Mouse (Mus musculus) megakaryocyte, embryonic 14.5 days (primary cell): ENCODE results near the gene Lgals9.

Source experiments
- FLI1 ChIP-seq: IDR thresholded peaks from 2 replicates; pipeline ENCODE4 v1.6.1; 2012; ENCODE audit warnings: low read length, inconsistent platforms, mixed read lengths
- GATA1 ChIP-seq: IDR thresholded peaks from 3 replicates; pipeline ENCODE4 v1.6.1; 2012; ENCODE audit warnings: mixed read lengths, low read length, inconsistent platforms, borderline replicate concordance

DNA sequence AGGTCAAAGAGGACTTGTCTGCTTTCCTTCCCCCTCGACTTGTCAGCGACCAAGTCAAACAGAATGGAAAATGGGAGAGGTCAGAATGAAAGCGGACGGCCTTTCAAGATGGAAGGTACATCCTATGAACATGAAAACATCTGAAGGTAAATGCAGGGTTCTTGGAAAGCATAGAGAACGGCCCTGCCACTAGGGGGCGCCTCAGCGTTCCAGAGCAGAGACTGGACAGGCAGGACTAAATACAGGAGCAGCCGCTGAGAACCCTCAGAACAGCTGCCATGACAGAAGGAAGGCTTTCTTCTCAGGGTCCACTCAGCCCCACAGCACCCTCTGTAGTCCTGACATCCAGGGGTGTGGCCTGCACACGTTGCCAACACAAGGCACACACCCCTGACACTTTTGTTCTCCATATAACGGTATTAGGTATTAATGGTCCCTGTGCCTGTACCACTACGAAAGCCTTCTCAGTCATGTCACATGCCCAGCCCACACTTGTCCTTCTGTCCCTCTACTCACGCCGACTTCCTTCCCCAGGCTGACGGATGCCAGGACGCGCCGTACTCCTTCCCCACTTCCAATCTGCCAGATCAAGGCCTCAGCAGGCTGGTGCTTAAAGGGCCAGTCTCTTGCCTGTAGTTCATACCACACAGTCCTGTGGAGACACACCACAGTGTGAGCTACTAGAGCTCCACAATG is 35.2 kb upstream of the Lgals9 start:
- no peak for TF ChIP-seq GATA1
- no peak for TF ChIP-seq FLI1
